Mouse (Mus musculus) neural tube, embryonic 12.5 days (tissue): Measurements from ENCODE around the gene Cldn3. TPM values are rescaled to one million over a fixed set of nuclear protein-coding genes. Genes with fewer than 3 reads are reported as not detected.

Experiments
- ATAC-seq: fragments of 200-750 bp; cut with Nextera tagmentation; 2 replicates; pipeline ENCODE4 v1.8.0; 2017; ENCODE audit warnings: low read depth, mild to moderate bottlenecking, moderate TSS enrichment, moderate library complexity; ENCODE audit not compliant: low FRiP score
- H3K27ac ChIP-seq: fragments of 300-500 bp; sonication (generic); 2 replicates; pipeline ENCODE4 v1.5.1; 2016
- H3K27me3 ChIP-seq: fragments of 300-500 bp; sonication (generic); replicated peaks from 2 replicates; pipeline ENCODE4 v1.6.1; 2016; ENCODE audit warnings: mild to moderate bottlenecking
- H3K36me3 ChIP-seq: fragments of 300-500 bp; sonication (generic); 2 replicates; pipeline ENCODE4 v1.6.1; 2016; ENCODE audit warnings: mild to moderate bottlenecking
- H3K4me1 ChIP-seq: fragments of 300-500 bp; sonication (generic); 2 replicates; pipeline ENCODE4 v1.6.1; 2016
- H3K4me2 ChIP-seq: fragments of 300-500 bp; sonication (generic); replicated peaks from 2 replicates; pipeline ENCODE4 v1.6.1; 2016; ENCODE audit warnings: mild to moderate bottlenecking
- H3K4me3 ChIP-seq: fragments of 300-500 bp; sonication (generic); 2 replicates; pipeline ENCODE4 v1.5.1; 2016
- H3K9ac ChIP-seq: fragments of 300-500 bp; sonication (generic); 2 replicates; pipeline ENCODE4 v1.6.1; 2016; ENCODE audit warnings: mild to moderate bottlenecking
- H3K9me3 ChIP-seq: fragments of 300-500 bp; sonication (generic); 2 replicates; pipeline ENCODE4 v1.6.1; 2016; ENCODE audit warnings: mild to moderate bottlenecking
- WGBS: fragments of 180-500 bp; shearing (Covaris S2); methylation state at CpG from one replicate; pipeline ENCODE4 v1.1.7; 2016; 5-methylcytosine and 5-hydroxymethylcytosine counted together
- polyA plus RNA-seq: library from polyadenylated mRNA; unstranded; fragments of >200 nt; fragmentation: Nextera tagmentation; extraction: Ambion mirVana; gene quantifications from 2 replicates; pipeline ENCODE4 v1.2.1, GENCODE M21; 2016

Gene Cldn3
- polyA plus RNA-seq, 1 experiment from 2014 or later = 1.9 TPM

DNA sequence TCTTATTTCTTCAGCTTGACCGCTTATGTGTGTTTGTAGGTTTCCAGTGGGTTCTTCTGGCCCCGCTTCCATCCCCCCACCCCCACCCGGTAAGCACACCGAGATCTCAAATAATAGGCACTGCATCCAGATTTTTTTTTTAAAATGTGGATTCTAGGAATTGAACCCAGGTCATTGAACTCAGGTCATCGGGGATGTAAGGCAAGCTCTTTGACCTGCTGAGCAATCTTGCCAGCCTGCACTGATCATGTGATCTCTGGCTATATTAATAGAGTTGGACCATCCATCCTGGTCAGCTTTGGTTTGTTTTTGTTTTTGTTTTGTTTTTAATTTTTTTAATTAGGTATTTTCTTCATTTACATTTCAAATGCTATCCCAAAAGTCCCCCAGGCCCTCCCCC is 46.6 kb downstream of the Cldn3 start:
- H3K9me3 ChIP-seq = 0 out of 2 replicates have a peak, but pooled peaks cover 7% of the 10 kb centered on the region
- peaks cover 3% of the 10 kb centered on the region for H3K4me1 ChIP-seq
- H3K9ac ChIP-seq = no peak overlapping the region
- H3K4me2 ChIP-seq = no peak overlapping the region
- no peak overlapping the region for H3K27ac ChIP-seq
- no peaks in the 10 kb centered on the region for H3K36me3 ChIP-seq
- no peaks in the 10 kb centered on the region for H3K27me3 ChIP-seq
- no peak overlapping the region for H3K4me3 ChIP-seq
- 94% methylated on average over 5 of the region's 5 CpGs for WGBS
- ATAC-seq = no peak

DNA sequence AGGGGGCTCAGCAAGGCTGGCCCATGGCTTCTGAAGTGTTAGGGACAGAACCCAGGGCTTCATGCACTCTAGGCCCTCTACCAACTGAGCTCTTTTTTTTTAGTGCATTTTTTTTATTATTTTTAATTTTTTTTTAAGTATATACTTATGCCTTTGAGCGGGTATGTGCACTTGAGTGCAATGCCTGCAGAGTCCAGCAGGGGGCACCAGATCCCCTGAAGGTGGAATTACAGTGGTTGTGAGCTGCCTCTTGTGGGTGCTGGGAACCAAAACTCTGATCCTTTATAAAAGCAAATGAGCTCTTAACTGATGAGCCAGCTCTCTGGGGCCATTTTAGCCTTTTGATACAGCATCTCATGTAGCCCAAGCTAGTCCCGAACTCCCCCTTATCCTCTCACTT is 48.6 kb downstream of the Cldn3 start:
- 96% methylated on average over 2 of the region's 2 CpGs for WGBS
- Histone ChIP-seq H3K36me3 (0 out of 2 replicates have a peak, but pooled peaks cover 6% of the 10 kb centered on the region), H3K4me2 (no peak overlapping the region), H3K9ac (no peak overlapping the region), H3K4me3 (no peak overlapping the region), H3K27ac (no peak overlapping the region), H3K4me1 (peaks cover 3% of the 10 kb centered on the region), H3K27me3 (no peaks in the 10 kb centered on the region), H3K9me3 (0 out of 2 replicates have a peak, but pooled peaks cover 7% of the 10 kb centered on the region)
- ATAC-seq = no peak

DNA sequence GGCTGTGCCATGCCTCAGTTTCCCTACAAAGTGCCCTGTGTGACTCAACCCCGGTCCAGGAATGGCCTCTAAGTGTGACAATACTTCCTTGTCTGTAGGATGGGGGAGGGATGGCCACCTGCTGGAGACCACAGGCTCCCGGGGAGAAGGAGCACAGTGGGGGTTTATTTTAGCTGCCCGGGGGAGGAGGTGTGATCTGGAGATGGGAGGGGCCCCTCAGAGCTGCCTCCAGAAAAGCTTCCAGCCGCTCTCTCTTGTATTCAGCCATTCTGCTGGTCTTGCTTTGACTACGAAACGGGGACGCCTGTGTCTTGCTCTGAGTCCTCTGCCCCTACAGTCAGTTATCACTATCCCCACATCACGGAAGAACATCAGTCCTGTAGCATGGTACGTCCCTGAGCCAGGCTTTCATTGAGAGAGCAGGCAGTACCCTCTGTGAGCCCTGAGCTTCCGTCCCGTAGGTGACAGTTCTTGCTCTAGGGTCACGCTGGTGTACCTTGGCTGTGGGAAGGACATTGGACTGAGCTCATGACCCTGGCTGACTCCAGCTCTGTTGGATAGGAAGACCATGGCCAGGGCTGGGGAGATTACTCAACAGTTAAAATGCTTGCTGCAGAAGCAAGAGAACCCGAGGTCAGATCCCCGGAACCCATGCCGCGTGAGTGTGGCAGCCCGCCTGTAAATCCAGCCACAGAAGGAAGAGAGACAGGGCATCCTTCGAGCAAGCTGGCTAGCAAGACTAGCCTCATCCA is 49.8 kb downstream of the Cldn3 start:
- no peak overlapping the region for H3K27ac ChIP-seq
- H3K4me3 ChIP-seq = no peak overlapping the region
- H3K9ac ChIP-seq = no peak overlapping the region
- peaks cover 9% of the 10 kb centered on the region; the same call in 1 of the 2 replicates for H3K36me3 ChIP-seq
- H3K4me1 ChIP-seq = peaks cover 3% of the 10 kb centered on the region
- no peak overlapping the region for H3K4me2 ChIP-seq
- 0 out of 2 replicates have a peak, but pooled peaks cover 7% of the 10 kb centered on the region for H3K9me3 ChIP-seq
- WGBS = 72% methylated on average over 18 of the region's 18 CpGs
- ATAC-seq = no peak
- H3K27me3 ChIP-seq = no peaks in the 10 kb centered on the region

Other genes with a start within 250 kb of the Cldn3 start
- gene Eln, start 238.9 kb upstream of the Cldn3 start, polyA plus RNA-seq = 6.0 and 6.6 TPM in 2 replicates
- gene Tmem270, start 79.5 kb upstream of the Cldn3 start, polyA plus RNA-seq = not detected in 2 replicates
- 2.6 and 2.7 TPM in 2 replicates for gene Cldn13, start 70.7 kb upstream of the Cldn3 start, polyA plus RNA-seq
- 8.8 and 10.1 TPM in 2 replicates for gene Mettl27, start 53.8 kb upstream of the Cldn3 start, polyA plus RNA-seq
- 2.0 and 2.1 TPM in 2 replicates for gene Cldn4, start 39.3 kb upstream of the Cldn3 start, polyA plus RNA-seq
- gene Abhd11, start 22.9 kb downstream of the Cldn3 start, polyA plus RNA-seq = 51.6 and 56.3 TPM in 2 replicates
- 41.6 and 54.5 TPM in 2 replicates for gene Stx1a, start 37.3 kb downstream of the Cldn3 start, polyA plus RNA-seq
- gene Dnajc30, start 78.0 kb downstream of the Cldn3 start, polyA plus RNA-seq = 30.3 and 32.2 TPM in 2 replicates
- 106 and 112 TPM in 2 replicates for gene Bud23, start 78.7 kb downstream of the Cldn3 start, polyA plus RNA-seq
- 37.0 and 37.8 TPM in 2 replicates for gene Vps37d, start 92.1 kb downstream of the Cldn3 start, polyA plus RNA-seq
- gene Mlxipl, start 103.7 kb downstream of the Cldn3 start, polyA plus RNA-seq = 0.58 and 0.66 TPM in 2 replicates
- 23.6 and 23.8 TPM in 2 replicates for gene Tbl2, start 163.4 kb downstream of the Cldn3 start, polyA plus RNA-seq
- 50.1 and 50.2 TPM in 2 replicates for gene Bcl7b, start 182.1 kb downstream of the Cldn3 start, polyA plus RNA-seq
- 54.7 and 58.6 TPM in 2 replicates for gene Baz1b, start 201.1 kb downstream of the Cldn3 start, polyA plus RNA-seq